Mouse (Mus musculus) limb, embryonic 15.5 days (tissue): ENCODE data around the gene Larp1b. TPM values are rescaled to one million over a fixed set of nuclear protein-coding genes. Genes with fewer than 3 reads are reported as not detected.

Experiments used
- polyA plus RNA-seq: library from polyadenylated mRNA; unstranded; fragments of >200 nt; fragmentation: Nextera tagmentation; extraction: Ambion mirVana; gene quantifications from 2 replicates; pipeline ENCODE4 v1.2.1, GENCODE M21; 2015

Gene Larp1b
- polyA plus RNA-seq, 1 experiment from 2014 or later: 2.2 TPM

Other genes with a start within 250 kb of the Larp1b start
- gene Slc25a31, start 241.0 kb upstream of the Larp1b start, polyA plus RNA-seq: 0.36 and 0.52 TPM in 2 replicates
- gene Hspa4l, start 205.3 kb upstream of the Larp1b start, polyA plus RNA-seq: 5.3 and 7.0 TPM in 2 replicates
- 45.4 and 47.4 TPM in 2 replicates for gene Plk4, start 149.8 kb upstream of the Larp1b start, polyA plus RNA-seq
- 8.0 and 8.7 TPM in 2 replicates for gene Mfsd8, start 102.9 kb upstream of the Larp1b start, polyA plus RNA-seq
- gene Abhd18, start 102.9 kb upstream of the Larp1b start, polyA plus RNA-seq: 8.8 and 9.3 TPM in 2 replicates
- gene 1700034I23Rik, start 47.3 kb upstream of the Larp1b start, polyA plus RNA-seq: 0.07 and 0.10 TPM in 2 replicates
- 40.3 and 46.2 TPM in 2 replicates for gene Pgrmc2, start 133.2 kb downstream of the Larp1b start, polyA plus RNA-seq